25 mouse cellular contexts compared by ENCODE assay signal in genomic region chr3:124389650-124390049, GRCm38 (mm10). TPM values are rescaled to one million over a fixed set of nuclear protein-coding genes. Genes with fewer than 3 reads are reported as not detected.
A peak's percentile ranks its signal among the peaks of the same experiment; 100 is the strongest.
DNase-seq lines count a peak whose midpoint lies in the region; ATAC-seq and TF ChIP-seq lines count a peak whose summit lies in the region.
"Had no signal": no experiment of that assay in that cellular context is flagged by ENCODE, and none has a peak within 500 bp of the region (broad histone marks: within the 10 kb centered on the region; RNA-seq: fewer than 3 reads in every experiment).

No protein-coding gene starts in this region.

- WGBS in forebrain, embryonic 14.5 days = 63% methylated on average over 2 of the region's 2 CpGs
- WGBS in forebrain, embryonic 12.5 days = 75% methylated on average over 2 of the region's 2 CpGs
- 53% methylated on average over 2 of the region's 2 CpGs for WGBS in midbrain, postnatal 0 days
- WGBS in midbrain, embryonic 10.5 days = 69% methylated on average over 2 of the region's 2 CpGs

- intact Hi-C loops in left cerebral cortex, postnatal 4 days (cut with DNase I) = no loop called here
- intact Hi-C loops in left cerebral cortex, adult 2 months (cut with DNase I) = no loop called here

- no peak for ATAC-seq in forebrain, embryonic 14.5 days
- ATAC-seq in forebrain, embryonic 12.5 days (ENCODE audit: low FRiP score) = no peak
- no peak for ATAC-seq in midbrain, postnatal 0 days (ENCODE audit: low FRiP score)
- ATAC-seq: inflammation-experienced regulatory T-cells, adult 6 months; intestine, postnatal 0 days had no signal

- no peak overlapping the region for H3K9ac ChIP-seq in forebrain, embryonic 14.5 days (ENCODE audit: low read length)
- H3K9ac ChIP-seq in forebrain, embryonic 12.5 days = no peak overlapping the region
- H3K9ac ChIP-seq in midbrain, postnatal 0 days (replicated peaks; ENCODE audit: low read length, poor library complexity, severe bottlenecking) = no peak overlapping the region
- H3K9ac ChIP-seq: embryonic facial prominence, embryonic 12.5 days; hindbrain, embryonic 14.5 days had no signal

- no peak overlapping the region for H3K4me2 ChIP-seq in forebrain, embryonic 14.5 days (ENCODE audit: low read length)
- no peak overlapping the region for H3K4me2 ChIP-seq in forebrain, embryonic 12.5 days
- no peak overlapping the region for H3K4me2 ChIP-seq in midbrain, postnatal 0 days (ENCODE audit: low read depth, low read length, poor library complexity, severe bottlenecking)
- H3K4me2 ChIP-seq: embryonic facial prominence, embryonic 12.5 days; hindbrain, embryonic 14.5 days had no signal

- no peak overlapping the region for H3K4me3 ChIP-seq in forebrain, embryonic 14.5 days (ENCODE audit: low read depth, low read length)
- H3K4me3 ChIP-seq in forebrain, embryonic 12.5 days (replicated peaks) = no peak overlapping the region
- no peak overlapping the region for H3K4me3 ChIP-seq in left cerebral cortex, adult 2 months
- no peak overlapping the region for H3K4me3 ChIP-seq in midbrain, postnatal 0 days (ENCODE audit: low read depth, low read length)
- no peak overlapping the region for H3K4me3 ChIP-seq in midbrain, embryonic 10.5 days
- H3K4me3 ChIP-seq: embryonic facial prominence, embryonic 12.5 days; heart, embryonic 10.5 days had no signal

- peak; percentile 6 for DNase-seq in forebrain, embryonic 14.5 days (ENCODE audit: low spot score)
- peak; percentile 72 for DNase-seq in left cerebral cortex, postnatal 4 days
- no peak for DNase-seq in left cerebral cortex, adult 2 months (ENCODE audit: extremely low spot score in 1 of 2, low spot score in 2 of 2)
- DNase-seq in midbrain, postnatal 0 days (ENCODE audit: low spot score) = peak; percentile 71
- DNase-seq in midbrain, embryonic 10.5 days (ENCODE audit: low spot score) = no peak
- DNase-seq in thymus, postnatal 14 days = no peak
- DNase-seq: adrenal gland, adult 8-10 months; adrenal gland, postnatal 36 days; cerebellum, adult 18-20 months; cerebellum, adult 9-11 months; heart, adult 18-20 months; heart, postnatal 10 days; heart, postnatal 4 days had no signal

- no peaks in the 10 kb centered on the region for H3K36me3 ChIP-seq in forebrain, embryonic 14.5 days (ENCODE audit: control insufficient read depth, insufficient read depth, low read length)
- no peaks in the 10 kb centered on the region for H3K36me3 ChIP-seq in forebrain, embryonic 12.5 days (replicated peaks)
- no peaks in the 10 kb centered on the region for H3K36me3 ChIP-seq in midbrain, postnatal 0 days (ENCODE audit: insufficient read depth, low read length)
- no peaks in the 10 kb centered on the region for H3K36me3 ChIP-seq in midbrain, embryonic 10.5 days
- H3K36me3 ChIP-seq: embryonic facial prominence, embryonic 12.5 days; heart, embryonic 10.5 days had no signal

- no peaks in the 10 kb centered on the region for H3K9me3 ChIP-seq in forebrain, embryonic 14.5 days (replicated peaks; ENCODE audit: control insufficient read depth, low read length)
- H3K9me3 ChIP-seq in forebrain, embryonic 12.5 days = no peaks in the 10 kb centered on the region
- H3K9me3 ChIP-seq in midbrain, postnatal 0 days (ENCODE audit: low read length) = no peaks in the 10 kb centered on the region
- H3K9me3 ChIP-seq in midbrain, embryonic 10.5 days (replicated peaks) = no peaks in the 10 kb centered on the region
- H3K9me3 ChIP-seq: embryonic facial prominence, embryonic 12.5 days; heart, embryonic 10.5 days had no signal

- no peaks in the 10 kb centered on the region for H3K27me3 ChIP-seq in forebrain, embryonic 14.5 days (replicated peaks; ENCODE audit: control insufficient read depth, insufficient read depth, low read length)
- no peaks in the 10 kb centered on the region for H3K27me3 ChIP-seq in forebrain, embryonic 12.5 days
- no peaks in the 10 kb centered on the region for H3K27me3 ChIP-seq in midbrain, postnatal 0 days (ENCODE audit: insufficient read depth, low read length)
- no peaks in the 10 kb centered on the region for H3K27me3 ChIP-seq in midbrain, embryonic 10.5 days (ENCODE audit: low read depth, poor library complexity, severe bottlenecking)
- H3K27me3 ChIP-seq: embryonic facial prominence, embryonic 12.5 days had no signal

- no peaks in the 10 kb centered on the region for H3K4me1 ChIP-seq in forebrain, embryonic 14.5 days (ENCODE audit: control insufficient read depth, insufficient read depth, low read length)
- no peaks in the 10 kb centered on the region for H3K4me1 ChIP-seq in forebrain, embryonic 12.5 days
- no peaks in the 10 kb centered on the region for H3K4me1 ChIP-seq in midbrain, postnatal 0 days (ENCODE audit: insufficient read depth, low read length)
- H3K4me1 ChIP-seq in midbrain, embryonic 10.5 days = no peaks in the 10 kb centered on the region
- H3K4me1 ChIP-seq: embryonic facial prominence, embryonic 12.5 days; heart, embryonic 10.5 days had no signal

- TF ChIP-seq CTCF in left cerebral cortex, adult 2 months (IDR thresholded peaks at IDR 0.05) = no peak
- no peak for TF ChIP-seq CTCF in midbrain, postnatal 0 days (IDR thresholded peaks at IDR 0.05)

- H3K27ac ChIP-seq in forebrain, embryonic 14.5 days (ENCODE audit: low read depth, low read length) = no peak overlapping the region
- no peak overlapping the region for H3K27ac ChIP-seq in forebrain, embryonic 12.5 days
- H3K27ac ChIP-seq in left cerebral cortex, adult 2 months = no peak overlapping the region
- H3K27ac ChIP-seq in midbrain, postnatal 0 days (ENCODE audit: low read depth, low read length) = no peak overlapping the region
- H3K27ac ChIP-seq in midbrain, embryonic 10.5 days (replicated peaks) = no peak overlapping the region
- H3K27ac ChIP-seq: embryonic facial prominence, embryonic 12.5 days; heart, embryonic 10.5 days; hindbrain, embryonic 14.5 days had no signal

RNA-seq across cellular contexts. Expression of gene 1700006A11Rik, which starts 36.2 kb away (rescaled TPM):
- not detected in 2 replicates for polyA plus RNA-seq in forebrain, embryonic 14.5 days (2014; fragmentation: Nextera tagmentation; extraction: Ambion mirVana)
- not detected in 2 replicates for polyA plus RNA-seq in forebrain, embryonic 12.5 days (2016; fragmentation: Nextera tagmentation; extraction: Ambion mirVana)
- not detected for total RNA-seq in left cerebral cortex, postnatal 4 days (2021)
- not detected for total RNA-seq in left cerebral cortex, adult 2 months (2021)
- not detected in 2 replicates for total RNA-seq in midbrain, postnatal 0 days (2014; rRNA removed)
- polyA plus RNA-seq in midbrain, postnatal 0 days (2015; fragmentation: Nextera tagmentation; extraction: Ambion mirVana) = not detected in 2 replicates
- polyA plus RNA-seq in midbrain, embryonic 10.5 days (2016; fragmentation: Nextera tagmentation; extraction: Ambion mirVana) = not detected in 2 replicates
- total RNA-seq: adrenal gland, adult 8-10 months; adrenal gland, postnatal 36 days; ES-E14; gastrocnemius, adult 8-10 months; gastrocnemius, postnatal 4 days; heart, adult 18-20 months; heart, postnatal 10 days; heart, postnatal 4 days had no signal
- polyA plus RNA-seq: cortical plate, adult 2 months; embryonic facial prominence, embryonic 12.5 days; forebrain, embryonic 11.5 days; heart, embryonic 10.5 days; heart, embryonic 14.5 days; hindbrain, embryonic 14.5 days; inflammation-experienced regulatory T-cells, adult 6 months; intestine, postnatal 0 days had no signal

Comparison
In these comparisons a context has a peak if more than half of its experiments do, and no peak if none do; other contexts are left out.
1. DNase-seq: peak in forebrain, embryonic 14.5 days (single experiment), left cerebral cortex, postnatal 4 days (single experiment) and midbrain, postnatal 0 days (single experiment); none in left cerebral cortex, adult 2 months (0 of 2), midbrain, embryonic 10.5 days (single experiment) and thymus, postnatal 14 days (single experiment).